Mouse (Mus musculus): ENCODE results near the gene Xntrpc.
A peak's percentile ranks its signal among the peaks of the same experiment; 100 is the strongest.

The Xntrpc gene

DNA sequence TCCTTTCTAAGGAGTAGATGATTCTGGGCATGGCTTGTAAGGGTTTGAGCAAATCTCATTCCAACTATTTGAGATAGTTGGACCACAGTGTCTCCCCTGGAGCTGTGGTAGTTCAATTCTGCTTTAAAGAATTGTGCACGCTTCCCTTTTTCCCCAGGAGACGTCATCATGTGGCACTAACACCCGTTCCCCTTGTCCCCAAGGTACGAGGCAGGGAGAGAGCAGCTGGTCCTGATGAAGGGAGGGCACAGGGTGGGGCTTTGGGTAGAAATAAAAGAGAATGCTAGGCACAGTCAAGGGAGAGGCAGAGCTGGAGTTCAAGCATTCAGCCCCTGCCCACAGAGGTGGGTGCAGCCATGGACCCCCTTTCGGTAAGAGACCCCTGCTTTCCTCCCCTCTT is 17.3 kb downstream of the Xntrpc start, which contains the start of gene Trpc2:
TSS of gene Trpc2 (plus strand) at position 301 of the 400 bp plus-strand sequence.
- DNase-seq = no peak

- DNase-seq = no peak
Observed at GRCm38 (mm10) chr7:102084041-102084696, 18.7 kb downstream of the Xntrpc start.

- peak; percentile 52 to 61 for DNase-seq
Observed at GRCm38 (mm10) chr7:102087336-102087735, 21.8 kb downstream of the Xntrpc start.

DNA sequence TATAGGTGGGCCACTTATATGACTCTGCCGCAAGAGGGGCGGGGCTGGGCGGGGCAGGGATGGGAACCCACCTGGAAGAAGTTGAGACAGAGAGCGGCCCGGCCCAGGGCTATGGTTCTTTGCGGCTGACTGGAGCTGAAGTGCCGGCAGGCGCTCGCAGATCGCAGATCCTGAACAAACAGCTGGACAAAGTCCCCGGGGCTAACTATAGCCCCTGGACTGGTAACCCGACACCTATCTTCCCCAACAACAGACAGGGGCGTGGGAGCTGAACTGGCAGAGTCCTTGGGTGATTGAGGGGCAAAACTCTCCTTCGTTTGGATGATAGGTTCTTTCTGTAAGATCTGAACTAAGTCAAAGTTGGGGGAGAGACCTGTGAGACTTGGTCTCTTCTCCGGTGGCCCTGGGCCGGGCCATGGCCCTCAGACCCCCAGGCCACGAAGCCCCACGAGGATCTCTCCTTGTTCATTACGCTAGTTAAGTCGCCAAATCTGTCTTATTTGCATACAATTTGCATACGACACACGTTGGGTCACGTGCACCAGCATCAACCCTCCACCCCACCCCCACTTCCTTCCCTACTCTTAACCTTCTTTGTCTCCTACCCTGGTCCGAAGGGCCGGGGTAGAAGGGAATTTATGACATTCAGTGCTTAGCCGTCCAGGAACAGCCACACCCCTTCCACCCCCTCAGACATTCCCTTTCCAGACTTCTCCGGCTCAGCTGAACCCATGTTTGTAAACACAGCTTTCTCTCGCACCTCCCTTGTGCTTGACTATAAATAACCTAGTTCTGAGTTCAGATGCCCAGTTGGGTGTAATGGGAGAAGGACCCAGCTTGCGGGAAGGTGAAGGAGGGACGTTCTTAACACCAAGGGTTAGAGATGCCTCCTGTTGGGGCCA is 34.5 kb downstream of the Xntrpc start:
- no peak for DNase-seq

DNA sequence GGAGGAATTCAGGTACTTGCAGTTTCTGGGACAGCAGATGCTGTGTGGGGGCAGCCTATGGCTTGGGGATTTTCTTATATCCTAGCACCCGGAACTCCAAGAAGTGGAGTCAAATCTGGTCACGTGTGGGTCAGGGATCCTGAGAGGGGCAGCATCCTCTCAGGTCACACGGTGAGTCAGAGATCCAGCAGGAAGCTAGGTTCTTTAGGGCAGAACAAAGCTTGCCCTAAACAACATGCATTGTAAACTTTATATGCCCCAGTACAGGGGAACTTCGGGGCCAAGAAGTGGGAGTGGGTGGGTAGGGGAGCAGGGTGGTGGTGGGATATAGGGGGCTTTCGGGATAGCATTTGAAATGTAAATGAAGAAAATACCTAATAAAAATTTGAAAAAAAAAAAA is 35.4 kb downstream of the Xntrpc start:
- no peak for DNase-seq

DNA sequence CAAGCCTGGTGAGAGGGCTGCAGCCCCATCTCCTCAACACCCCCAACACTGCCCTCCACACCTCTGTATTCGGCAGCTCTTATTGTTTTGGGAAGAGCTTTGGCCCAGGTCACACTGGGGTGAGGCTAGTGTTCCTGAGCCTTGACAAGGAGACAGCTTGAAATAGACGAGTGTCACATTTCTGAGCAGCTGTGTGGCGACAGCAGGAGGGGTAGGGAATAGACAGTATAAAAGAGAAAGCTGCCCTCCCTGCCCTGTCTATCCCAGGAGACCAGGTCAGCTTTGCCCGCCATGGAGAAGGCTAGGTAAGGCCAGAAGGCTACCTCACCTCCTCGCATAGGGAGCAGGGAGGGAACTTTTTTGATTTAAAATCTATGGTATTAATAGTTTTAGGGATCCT is 36.0 kb downstream of the Xntrpc start, which contains the start of gene Art1:
TSS of gene Art1 (plus strand) at position 257 of the 400 bp plus-strand sequence.
- DNase-seq = no peak

DNA sequence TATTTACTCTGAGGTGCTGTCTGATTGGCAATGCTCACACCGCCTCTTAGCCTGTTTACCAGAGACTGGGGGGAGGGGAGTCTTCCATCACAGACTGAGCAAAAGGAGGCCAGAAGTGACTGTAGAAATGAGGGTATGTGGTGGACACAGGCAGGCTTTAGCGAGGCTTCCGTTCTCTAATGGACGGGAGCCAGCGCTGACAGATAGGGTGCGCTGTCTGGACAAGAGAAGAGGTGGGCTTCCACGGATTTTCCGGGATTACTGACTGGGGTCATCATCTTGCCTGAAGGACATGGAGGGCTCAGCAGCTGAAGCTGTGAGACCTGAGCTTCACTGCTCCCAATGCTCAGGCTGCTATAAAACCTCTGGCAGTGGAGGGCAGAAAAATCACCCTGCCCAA is 36.7 kb downstream of the Xntrpc start:
- DNase-seq = peak; percentile 25 to 37

GRCm38 (mm10) chr7:102102696-102103095 is 37.2 kb downstream of the Xntrpc start:
- DNase-seq = no peak

GRCm38 (mm10) chr7:102103555-102103954 is 38.0 kb downstream of the Xntrpc start:
- DNase-seq = no peak

GRCm38 (mm10) chr7:102104126-102104525 is 38.6 kb downstream of the Xntrpc start:
- DNase-seq = peak; percentile 51 to 61

DNA sequence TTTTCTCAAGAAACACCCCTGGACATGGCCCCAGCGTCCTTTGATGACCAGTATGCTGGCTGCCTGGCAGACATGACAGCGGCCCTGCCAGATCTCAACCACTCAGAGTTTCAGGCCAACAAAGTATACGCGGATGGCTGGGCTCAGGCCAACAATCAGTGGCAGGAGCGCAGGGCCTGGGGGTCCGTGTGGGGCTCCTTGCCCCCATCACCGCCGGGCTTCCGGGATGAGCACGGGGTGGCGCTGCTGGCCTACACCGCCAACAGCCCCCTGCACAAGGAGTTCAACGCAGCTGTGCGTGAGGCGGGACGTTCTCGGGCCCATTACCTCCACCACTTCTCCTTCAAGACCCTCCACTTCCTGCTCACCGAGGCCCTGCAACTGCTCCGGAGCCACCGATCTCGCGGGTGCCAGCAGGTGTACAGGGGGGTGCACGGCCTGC is 41.2 kb downstream of the Xntrpc start:
- DNase-seq = peak; percentile 63 to 66

DNA sequence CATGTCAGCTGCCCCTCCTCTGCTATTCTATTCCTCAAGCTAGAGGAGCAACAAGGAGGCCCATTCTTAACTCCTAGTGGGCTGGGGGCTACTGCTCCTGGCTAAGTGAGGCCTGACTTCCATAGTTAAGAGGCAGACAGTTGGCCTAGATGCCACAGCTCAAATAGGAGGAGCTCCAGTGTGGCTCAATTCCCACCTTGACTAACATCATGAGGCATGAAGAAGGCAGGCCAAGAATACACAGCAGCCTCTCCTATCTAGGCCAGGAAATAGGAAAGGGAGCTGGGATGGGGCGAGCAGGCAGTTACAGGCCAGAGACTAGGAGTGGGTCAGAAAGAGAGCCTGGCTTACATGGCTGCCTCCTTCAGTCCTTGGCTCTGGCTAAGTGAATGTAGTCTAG is 42.7 kb downstream of the Xntrpc start:
- DNase-seq = no peak

GRCm38 (mm10) chr7:102109171-102109570 is 43.7 kb downstream of the Xntrpc start, which contains the start of gene Art5:
Gene Art5 (minus strand): TSS chr7:102109489.
- no peak for DNase-seq

DNA sequence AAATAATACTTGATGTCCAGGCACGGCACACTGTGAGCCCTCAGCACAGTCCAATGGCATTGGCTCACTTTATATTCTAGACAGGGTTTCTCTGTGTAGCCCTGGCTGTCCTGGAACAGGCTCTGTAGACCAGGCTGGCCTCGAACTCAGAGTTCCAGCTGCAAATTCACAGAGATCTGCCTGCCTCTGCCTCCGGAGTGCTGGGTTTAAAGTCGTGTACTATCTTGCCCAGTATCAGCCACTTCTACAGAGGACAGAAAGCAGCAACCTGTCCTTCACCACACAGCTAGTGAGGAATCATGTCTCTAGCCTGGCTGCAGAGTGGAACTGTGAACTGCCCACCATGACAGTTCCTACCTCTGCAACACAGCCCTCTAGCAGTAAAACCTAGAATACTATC is 44.2 kb downstream of the Xntrpc start:
- no peak for DNase-seq

DNA sequence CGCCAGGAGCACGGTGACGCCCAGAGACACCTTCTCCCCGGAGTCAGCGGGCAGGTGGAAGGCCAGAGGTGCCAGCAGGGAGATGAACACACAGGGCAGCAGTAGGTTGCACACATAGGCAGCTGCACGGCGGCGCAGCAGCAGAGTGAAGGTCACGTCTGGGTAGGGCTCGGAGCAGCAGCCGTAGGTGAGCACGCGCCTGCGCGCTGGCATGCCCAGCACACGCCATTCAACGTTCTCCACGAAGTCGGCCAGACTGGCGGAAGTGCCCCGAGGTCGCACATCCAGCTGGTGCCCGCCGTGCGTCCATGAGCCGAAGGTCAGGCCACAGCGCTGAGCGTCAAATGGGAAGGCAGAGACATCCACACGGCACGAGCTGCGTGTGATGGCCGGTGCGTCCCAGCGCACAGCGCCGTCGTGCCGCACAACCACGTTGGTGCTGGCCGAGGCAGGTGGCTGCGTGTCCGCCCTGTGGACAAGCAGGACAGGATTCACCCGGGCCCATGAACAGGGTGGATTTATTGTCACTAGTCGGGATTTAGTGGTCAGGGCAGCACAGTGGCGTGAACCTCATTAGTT is 47.7 kb downstream of the Xntrpc start:
- DNase-seq = no peak

- DNase-seq = no peak
Observed at GRCm38 (mm10) chr7:102116579-102117331, 51.2 kb downstream of the Xntrpc start, which contains the start of gene Chrna10. Gene Chrna10 (minus strand): TSS chr7:102116828.

DNA sequence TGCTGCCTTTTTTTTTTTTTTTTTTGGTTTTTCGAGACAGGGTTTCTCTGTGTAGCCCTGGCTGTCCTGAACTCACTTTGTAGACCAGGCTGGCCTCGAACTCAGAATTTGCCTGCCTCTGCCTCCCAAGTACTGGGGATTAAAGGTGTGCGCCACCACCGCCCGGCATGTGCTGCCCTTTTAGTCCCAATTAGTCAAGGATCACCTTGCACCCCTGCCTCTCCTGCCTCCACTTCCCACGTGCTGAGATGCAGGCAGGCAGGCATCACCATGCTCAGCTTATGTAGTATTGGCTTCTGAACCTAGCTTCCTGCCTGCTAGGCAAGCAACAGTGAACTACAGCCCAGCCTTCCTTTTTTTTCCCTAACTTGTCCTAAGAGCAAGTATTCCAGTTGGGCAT is 51.9 kb downstream of the Xntrpc start:
- DNase-seq = no peak

DNA sequence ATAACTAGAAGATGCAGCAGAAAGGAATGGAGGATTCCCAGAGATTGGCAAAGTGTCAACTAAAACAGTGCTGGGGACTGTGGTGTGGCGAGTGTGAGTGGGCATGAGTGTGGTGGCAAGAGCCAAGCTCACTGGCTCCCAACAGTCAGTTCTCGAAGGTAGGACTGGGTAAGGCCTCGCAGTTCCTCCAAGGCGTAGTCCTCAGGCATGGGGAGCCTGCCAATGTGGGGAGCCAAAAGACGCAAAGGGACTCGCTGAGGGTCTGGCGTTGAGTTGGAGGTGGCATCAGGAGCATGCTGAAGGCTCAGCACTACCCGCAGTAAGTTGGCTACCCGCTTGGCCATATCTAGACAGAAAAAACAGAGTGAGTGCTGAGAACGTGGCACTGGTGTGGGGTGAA is 54.8 kb downstream of the Xntrpc start:
- peak; percentile 62 to 78 for DNase-seq

DNA sequence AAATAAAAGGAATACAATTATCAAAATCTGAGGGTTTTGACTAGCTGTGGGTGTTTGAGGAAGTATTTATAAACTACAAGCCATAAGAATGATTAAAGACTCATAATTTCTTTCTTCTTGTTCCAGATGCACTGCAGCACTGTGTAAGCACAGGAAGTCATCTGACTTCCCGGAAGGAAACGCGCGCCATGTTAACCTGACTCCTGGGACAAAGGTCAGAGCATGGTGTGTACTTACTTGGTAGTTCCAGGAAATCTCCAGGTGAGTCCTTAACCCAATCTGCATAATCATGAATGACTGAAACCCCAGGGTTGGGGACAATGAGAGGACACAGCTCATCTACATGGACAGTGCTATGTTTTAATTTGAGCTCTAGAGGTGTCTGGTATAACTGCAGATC is 66.9 kb downstream of the Xntrpc start:
- no peak for DNase-seq

GRCm38 (mm10) chr7:102137464-102137863 is 72.0 kb downstream of the Xntrpc start:
- DNase-seq = peak; percentile 65 to 70

GRCm38 (mm10) chr7:102137898-102138297 is 72.4 kb downstream of the Xntrpc start:
- no peak for DNase-seq

All from cerebellum, postnatal 10 days (tissue).